Mouse (Mus musculus) CD4-positive, CD25-positive, alpha-beta regulatory T cell (primary cell): Measurements from ENCODE around the gene Gpd1. TPM values are rescaled to one million over a fixed set of nuclear protein-coding genes. Genes with fewer than 3 reads are reported as not detected.

ENCODE experiments used
- polyA plus RNA-seq: library from polyadenylated mRNA; unstranded; fragments of 100-300 nt; shearing (Covaris generic); gene quantifications from one replicate; pipeline ENCODE4 v1.2.1, GENCODE M21; 2017

Gpd1 gene
- 0.06 TPM for polyA plus RNA-seq

DNA sequence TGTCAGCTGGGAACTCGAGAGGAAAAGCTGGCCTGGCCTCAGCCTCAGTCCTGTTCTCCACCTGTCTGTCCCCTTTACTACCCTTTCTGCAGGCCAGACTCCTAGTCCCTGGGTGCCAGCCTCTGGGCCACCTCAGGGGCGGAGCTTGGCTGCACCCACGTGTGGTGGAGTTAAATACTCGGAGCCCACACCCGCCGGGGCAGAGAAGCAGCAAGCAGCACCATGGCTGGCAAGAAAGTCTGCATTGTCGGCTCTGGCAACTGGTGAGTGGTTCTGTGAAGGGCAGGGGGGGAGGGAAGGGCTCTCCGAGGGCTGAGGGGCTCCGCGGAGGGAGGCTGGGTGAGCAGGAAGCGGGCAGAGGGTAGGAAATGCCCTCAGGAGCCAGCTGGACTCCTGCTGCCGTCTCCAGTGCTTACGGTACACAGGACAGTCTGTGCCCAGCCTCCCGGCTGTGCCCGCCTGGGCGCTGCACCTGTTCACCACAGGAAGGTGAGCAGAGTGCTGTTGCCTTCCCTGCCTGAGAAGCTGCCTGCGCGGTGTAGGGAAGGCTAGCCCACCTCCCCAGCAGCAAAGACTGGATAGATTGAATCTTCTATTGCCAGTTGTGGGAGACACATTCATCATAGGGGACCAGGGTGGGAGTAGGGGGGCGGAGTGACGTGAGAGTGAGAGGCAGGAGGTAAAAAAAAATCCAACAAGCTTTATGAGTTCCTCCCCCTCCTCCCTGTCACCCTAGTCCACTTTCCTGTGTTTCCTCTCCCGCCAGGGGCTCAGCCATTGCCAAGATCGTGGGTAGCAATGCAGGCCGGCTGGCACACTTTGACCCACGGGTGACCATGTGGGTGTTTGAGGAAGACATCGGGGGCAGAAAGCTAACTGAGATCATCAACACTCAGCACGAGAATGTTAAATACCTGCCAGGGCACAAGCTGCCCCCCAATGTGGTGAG, at the start of gene Gpd1:
Gpd1 (plus strand) TSS at position 130 of the 949 bp plus-strand sequence.

DNA sequence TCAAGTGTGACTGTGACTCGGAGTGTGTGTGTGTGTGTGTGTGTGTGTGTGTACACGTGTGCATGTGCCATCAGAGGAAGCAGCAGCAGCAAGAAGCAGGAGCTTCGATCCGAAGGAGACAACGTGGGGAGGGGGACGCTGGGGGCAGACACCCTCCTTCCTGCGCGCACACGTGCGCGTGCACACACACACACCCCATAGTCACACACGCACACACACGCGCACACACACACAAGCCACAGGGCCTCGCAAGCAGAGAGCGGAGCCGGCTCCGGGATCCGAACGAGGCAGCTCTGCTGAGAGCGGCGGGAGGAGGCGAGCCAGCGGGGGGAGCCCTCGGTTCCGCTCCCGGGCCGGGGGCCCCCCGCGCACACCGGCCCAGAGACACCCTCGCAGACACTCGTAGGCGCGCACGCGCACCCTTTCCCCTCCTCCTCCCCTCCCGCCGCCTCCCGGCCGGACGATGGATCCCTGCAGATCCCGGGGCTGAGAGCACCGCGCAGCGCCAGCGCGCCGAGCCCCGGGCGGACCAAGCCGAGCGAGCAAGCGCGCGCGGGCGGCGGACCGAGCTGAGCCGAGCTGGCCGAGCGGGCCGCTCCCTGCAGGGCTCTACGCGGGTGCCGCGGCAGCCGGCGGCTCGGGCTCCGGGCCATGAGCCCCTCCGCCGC, 47.0 kb upstream of the Gpd1 start, which contains the start of gene Asic1:
Asic1 (plus strand) TSS at position 215 of the 668 bp plus-strand sequence.

DNA sequence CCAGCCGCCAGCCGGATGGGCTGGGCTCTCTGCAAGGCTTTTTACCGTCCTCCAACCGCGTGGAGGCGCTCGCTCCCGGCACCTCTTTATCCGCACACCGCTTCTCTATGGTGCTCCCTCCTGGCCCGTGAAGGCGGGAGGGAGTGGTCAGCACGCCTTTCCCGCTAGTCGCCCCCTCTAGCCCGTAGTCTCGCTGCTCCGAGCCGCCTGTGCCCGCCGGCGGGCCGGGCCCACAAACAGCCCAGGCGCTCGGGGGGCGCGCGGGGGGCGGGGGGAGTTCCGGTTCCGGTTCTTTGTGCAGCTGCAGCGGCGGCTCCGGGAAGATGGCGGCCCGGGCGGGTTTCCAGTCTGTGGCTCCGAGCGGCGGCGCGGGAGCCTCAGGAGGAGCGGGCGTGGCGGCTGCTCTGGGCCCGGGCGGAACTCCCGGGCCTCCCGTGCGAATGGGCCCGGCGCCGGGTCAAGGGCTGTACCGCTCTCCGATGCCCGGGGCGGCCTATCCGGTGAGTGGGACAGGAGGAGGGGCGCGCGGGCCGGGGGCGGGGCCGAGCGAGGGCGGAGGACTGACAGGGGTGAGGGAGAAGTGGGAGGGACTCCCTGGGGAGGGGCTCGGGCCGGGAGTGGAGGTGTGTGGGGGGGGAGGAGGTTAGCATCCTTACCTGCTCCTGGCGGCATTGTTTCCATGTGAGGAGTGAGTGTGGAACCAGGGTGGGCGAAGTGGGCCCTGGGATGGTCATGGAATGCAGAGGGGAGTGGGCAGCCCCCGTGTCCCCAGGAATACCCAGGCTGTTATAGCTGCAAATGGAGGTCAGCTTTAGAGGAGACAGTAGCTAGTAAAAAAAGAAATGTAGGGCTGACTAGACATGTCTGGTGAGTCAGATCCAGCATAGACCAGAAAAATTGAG, 15.1 kb upstream of the Gpd1 start, which contains the start of gene Smarcd1:
Smarcd1 (plus strand) TSS at position 131 of the 902 bp plus-strand sequence.

DNA sequence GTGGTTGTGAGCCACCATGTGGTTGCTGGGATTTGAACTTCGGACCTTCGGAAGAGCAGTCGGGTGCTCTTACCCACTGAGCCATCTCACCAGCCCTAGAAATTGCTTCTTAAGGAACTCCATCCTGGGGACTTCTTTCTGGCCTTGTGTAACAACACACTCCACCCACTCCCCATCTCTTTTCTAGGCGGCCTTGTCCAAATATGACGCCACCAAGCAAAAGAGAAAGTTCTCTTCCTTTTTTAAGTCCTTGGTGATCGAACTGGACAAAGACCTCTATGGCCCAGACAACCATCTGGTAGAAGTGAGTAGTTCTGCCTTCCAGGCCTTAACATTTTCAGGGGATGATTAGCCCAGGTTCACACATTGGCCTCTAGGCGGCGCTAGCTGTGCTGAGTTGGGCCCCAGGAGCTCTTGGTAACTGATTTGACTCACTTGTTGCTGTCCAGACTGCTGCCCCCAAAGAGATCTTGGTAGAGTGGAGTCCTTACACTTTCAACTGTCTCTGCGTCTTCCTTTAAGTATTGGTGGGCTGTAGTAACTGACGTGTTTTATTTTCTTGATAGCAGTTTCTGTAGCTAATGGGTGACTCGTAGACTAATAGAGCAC, 11.8 kb upstream of the Gpd1 start, which contains the start of gene Gm17349:
Gm17349 (minus strand) TSS at position 51 of the 609 bp plus-strand sequence.

DNA sequence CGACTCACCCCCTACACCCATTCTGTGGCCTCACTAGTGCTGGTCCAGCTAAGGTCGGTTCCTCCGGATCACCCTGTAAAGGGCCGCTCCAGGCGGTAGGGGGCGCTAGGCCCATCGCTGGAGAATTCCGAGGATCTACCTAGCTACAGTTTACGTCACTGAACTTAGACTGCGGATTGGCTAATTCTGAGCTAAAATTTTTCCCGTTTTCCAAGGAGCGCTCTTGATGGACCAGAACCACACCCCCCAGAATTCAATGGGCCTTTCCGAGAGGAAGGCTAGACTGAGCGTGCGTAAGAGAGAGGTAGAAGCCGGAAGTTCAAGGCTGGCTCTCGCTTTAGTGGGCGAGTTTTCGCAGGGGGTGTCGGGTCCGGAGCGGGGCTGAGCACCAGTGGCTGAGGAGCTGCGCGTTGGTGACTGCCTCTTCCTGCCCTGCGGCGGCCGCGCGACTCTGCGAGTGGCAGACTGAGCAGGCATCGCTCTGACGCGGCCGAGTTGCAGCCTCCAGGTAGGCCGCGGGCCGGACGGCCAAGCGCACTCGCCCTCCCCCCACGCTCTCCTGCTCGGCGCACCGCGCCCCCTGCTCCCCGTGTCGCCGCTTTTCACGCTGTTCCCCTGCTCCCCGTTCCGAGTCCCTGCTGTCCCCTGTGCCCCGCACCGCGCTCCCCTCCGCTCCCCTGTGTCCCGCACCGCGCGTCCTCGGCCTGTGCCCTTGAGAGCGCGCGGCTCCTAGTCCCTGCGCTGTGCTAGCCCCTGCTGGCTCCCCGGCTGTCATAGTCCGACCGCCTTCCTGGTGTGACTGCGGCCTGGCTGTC, 8.2 kb downstream of the Gpd1 start, which contains the start of gene Cox14:
Cox14 (plus strand) TSS at position 278 of the 815 bp plus-strand sequence.

DNA sequence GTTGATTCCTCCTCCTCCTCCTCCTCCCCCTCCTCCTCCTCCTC, 55.4 kb downstream of the Gpd1 start, which contains the start of gene Cers5:
Cers5 (minus strand) TSS at position 5 of the 44 bp plus-strand sequence.

Other genes with a start within 250 kb of the Gpd1 start
- 30.7 TPM for gene Bcdin3d, start 242.8 kb upstream of the Gpd1 start, polyA plus RNA-seq
- 0.13 TPM for gene Faim2, start 189.3 kb upstream of the Gpd1 start, polyA plus RNA-seq
- not detected for gene Aqp2, start 138.5 kb upstream of the Gpd1 start, polyA plus RNA-seq
- not detected for gene Aqp5, start 126.7 kb upstream of the Gpd1 start, polyA plus RNA-seq
- not detected for gene Aqp6, start 116.1 kb upstream of the Gpd1 start, polyA plus RNA-seq
- 21.3 TPM for gene Racgap1, start 65.9 kb upstream of the Gpd1 start, polyA plus RNA-seq
- gene Asic1, start 47.1 kb upstream of the Gpd1 start, polyA plus RNA-seq: 1.0 TPM
- gene Smarcd1, start 15.4 kb upstream of the Gpd1 start, polyA plus RNA-seq: 36.9 TPM
- gene Gm17349, start 12.0 kb upstream of the Gpd1 start, polyA plus RNA-seq: not detected
- gene Cox14, start 8.1 kb downstream of the Gpd1 start, polyA plus RNA-seq: 162 TPM
- 85.7 TPM for gene Cers5, start 55.4 kb downstream of the Gpd1 start, polyA plus RNA-seq
- gene Lima1, start 157.9 kb downstream of the Gpd1 start, polyA plus RNA-seq: 1.6 TPM
- gene Fam186a, start 249.5 kb downstream of the Gpd1 start, polyA plus RNA-seq: not detected